Mouse (Mus musculus) lung, postnatal 10 days (tissue): ENCODE measurements at regions not wholly inside any gene's neighbourhood (a gene's known extent, or its start where the extent isn't known, plus 50 kb on each side); places are given as distances from the start of the nearest gene placed in this dataset.

ENCODE experiments used
- DNase-seq: peaks from one replicate; pipeline ENCODE4 v3.0.0; 2021

GRCm38 (mm10) chr13:84763916-84764315 lies 425.3 kb upstream of the Ccnh start:
- no peak for DNase-seq

- no peak for DNase-seq
Observed at GRCm38 (mm10) chr13:84771956-84772355, 417.3 kb upstream of the Ccnh start.

- DNase-seq, result no peak
Observed at GRCm38 (mm10) chr13:84783017-84783937, 405.9 kb upstream of the Ccnh start.

- no peak for DNase-seq
Observed at GRCm38 (mm10) chr13:84804241-84804980, 384.8 kb upstream of the Ccnh start.

- DNase-seq, result no peak
Observed at GRCm38 (mm10) chr13:84805190-84805589, 384.0 kb upstream of the Ccnh start.

DNA sequence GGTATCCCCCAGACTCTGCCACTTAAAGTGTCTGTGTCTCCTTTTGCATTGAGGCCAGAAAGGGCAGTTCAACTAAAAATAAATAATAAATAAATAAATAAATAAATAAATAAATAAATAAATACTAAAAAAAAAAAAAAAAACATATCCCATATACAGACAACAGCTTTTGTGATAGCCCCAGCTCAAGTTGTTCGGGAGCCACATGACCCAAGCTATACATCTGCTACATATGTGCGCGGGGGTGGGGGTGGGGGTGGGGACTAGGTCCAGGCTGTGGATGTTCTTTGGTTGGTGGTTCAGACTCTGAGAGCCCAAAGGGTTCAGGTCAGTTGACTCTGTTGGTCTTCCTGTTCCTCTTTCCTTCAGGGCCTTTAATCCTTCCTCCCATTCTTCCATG lies 379.6 kb upstream of the Ccnh start:
- no peak for DNase-seq
